Mouse (Mus musculus): ENCODE results near the gene Chd1l. TPM values are rescaled to one million over a fixed set of nuclear protein-coding genes. Genes with fewer than 3 reads are reported as not detected.

Gene Chd1l
- polyA plus RNA-seq, 1 experiment, result 7.8 TPM

DNA sequence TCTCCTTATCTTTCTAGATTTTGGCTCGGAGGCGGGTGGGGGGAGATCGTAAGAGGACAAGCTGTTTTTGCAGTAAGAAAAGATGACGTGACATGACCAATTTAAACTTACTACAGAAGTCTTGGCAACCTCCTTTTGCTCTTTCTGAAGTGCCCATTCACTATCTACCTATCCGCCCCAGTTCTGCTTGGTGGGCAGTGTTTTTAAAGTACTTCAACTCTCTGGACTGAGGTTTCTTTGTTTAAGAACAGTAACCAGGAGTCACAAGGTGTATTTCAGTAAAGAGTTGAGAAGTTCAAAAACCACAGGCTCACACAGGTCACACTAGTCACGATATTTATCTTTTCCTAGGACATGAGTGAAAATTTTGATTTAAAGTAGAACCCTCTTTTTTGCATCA lies 14.9 kb downstream of the Chd1l start:
- Histone ChIP-seq H3K27ac (replicated peaks; ENCODE audit: low read depth, low read length) (no peak overlapping the region), H3K4me1 (ENCODE audit: control insufficient read depth, insufficient read depth, insufficient read length, low read length) (no peaks in the 10 kb centered on the region)

DNA sequence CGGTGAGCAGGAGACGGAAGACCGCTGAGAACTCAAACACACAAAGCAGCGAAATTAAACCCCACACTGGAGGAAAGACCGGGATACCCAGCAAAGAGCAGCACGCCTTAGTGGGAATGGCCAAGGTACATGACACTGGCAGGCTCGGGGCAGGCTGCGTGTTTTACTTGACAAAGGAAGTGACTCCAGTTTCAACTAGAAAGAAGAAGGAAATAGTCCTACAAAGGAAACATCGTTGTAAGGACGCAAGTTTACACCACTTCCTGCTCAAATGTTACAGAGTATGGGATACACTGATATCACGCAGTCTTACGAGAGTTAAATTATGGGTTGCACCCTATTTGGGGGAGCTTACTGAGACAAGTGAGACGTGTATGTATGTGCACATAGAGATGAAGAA lies 15.9 kb downstream of the Chd1l start:
- H3K4me3 ChIP-seq (ENCODE audit: insufficient read depth, low read depth, low read length), result no peak overlapping the region
- H3K27ac ChIP-seq (replicated peaks; ENCODE audit: low read depth, low read length), result no peak overlapping the region
- no peaks in the 10 kb centered on the region for H3K4me1 ChIP-seq (ENCODE audit: control insufficient read depth, insufficient read depth, insufficient read length, low read length)

More for the DNA sequence above, 14.9 kb downstream of the Chd1l start:
- no peak overlapping the region for H3K4me3 ChIP-seq (ENCODE audit: insufficient read depth, low read depth, low read length)

DNA sequence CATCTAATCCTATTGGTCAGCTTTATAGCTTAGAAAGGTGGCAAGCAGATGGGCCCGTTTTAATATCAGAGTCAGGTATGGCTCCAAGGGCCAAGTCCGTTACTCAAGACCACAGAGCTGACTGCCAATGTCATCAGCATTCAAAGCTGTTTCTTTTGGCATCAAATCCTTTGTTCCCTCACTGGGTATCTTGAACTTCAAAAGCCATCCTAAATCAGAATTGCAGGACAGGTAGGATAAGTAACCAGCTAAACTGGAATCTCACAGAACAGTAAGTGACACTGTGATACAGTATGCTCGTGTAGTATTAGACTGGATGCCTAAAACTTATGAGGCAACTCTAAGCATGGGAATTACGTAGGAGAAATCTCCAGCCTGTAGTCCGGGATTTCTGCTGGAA lies 16.9 kb downstream of the Chd1l start:
- H3K4me1 ChIP-seq (ENCODE audit: control insufficient read depth, insufficient read depth, insufficient read length, low read length), result no peaks in the 10 kb centered on the region
- H3K27ac ChIP-seq (replicated peaks; ENCODE audit: low read depth, low read length), result no peak overlapping the region
- H3K4me3 ChIP-seq (ENCODE audit: insufficient read depth, low read depth, low read length), result no peak overlapping the region

DNA sequence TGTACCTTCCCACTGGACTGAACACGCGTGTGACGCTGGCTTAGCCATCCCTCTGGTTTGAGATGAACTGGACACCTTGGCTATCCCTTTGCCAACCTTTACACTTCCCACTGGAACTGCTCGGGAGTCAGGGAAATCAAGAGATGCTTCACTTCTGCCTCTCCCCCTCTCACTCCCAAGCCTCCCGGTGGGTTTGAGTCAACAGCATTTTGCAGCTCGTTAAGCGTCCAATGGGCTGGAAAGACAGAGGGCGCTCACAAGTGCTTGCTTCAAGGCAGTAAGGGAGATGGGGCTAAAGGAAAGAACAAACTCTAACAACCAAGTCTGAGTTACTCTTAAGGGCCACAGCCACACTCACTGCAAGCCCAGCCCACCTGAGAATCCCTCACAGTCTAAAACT lies 19.3 kb downstream of the Chd1l start:
- no peaks in the 10 kb centered on the region for H3K4me1 ChIP-seq (ENCODE audit: control insufficient read depth, insufficient read depth, insufficient read length, low read length)
- H3K27ac ChIP-seq (replicated peaks; ENCODE audit: low read depth, low read length), result no peak overlapping the region
- H3K4me3 ChIP-seq (ENCODE audit: insufficient read depth, low read depth, low read length), result no peak overlapping the region

DNA sequence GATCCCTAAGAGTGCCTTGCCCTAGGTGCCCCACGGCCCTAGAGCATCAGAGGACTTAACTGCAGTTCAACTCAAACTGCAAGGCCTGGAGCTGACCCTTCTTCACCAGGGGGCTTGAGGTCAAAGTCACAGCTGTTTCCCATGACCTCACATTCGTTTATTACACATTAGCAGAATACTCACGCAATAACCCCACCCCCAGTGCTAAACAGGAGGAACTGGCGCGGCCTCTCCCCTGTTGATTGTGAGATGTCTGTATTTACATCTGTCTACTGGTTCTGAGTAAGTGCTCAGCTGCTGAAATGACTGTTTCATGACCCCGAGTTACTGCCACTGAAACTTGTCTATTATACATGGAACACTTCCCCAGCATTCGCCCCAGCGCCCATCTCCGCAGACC lies 22.3 kb downstream of the Chd1l start:
- no peak overlapping the region for H3K27ac ChIP-seq (replicated peaks; ENCODE audit: low read depth, low read length)
- H3K4me1 ChIP-seq (ENCODE audit: control insufficient read depth, insufficient read depth, insufficient read length, low read length), result no peaks in the 10 kb centered on the region
- no peak overlapping the region for H3K4me3 ChIP-seq (ENCODE audit: insufficient read depth, low read depth, low read length)

DNA sequence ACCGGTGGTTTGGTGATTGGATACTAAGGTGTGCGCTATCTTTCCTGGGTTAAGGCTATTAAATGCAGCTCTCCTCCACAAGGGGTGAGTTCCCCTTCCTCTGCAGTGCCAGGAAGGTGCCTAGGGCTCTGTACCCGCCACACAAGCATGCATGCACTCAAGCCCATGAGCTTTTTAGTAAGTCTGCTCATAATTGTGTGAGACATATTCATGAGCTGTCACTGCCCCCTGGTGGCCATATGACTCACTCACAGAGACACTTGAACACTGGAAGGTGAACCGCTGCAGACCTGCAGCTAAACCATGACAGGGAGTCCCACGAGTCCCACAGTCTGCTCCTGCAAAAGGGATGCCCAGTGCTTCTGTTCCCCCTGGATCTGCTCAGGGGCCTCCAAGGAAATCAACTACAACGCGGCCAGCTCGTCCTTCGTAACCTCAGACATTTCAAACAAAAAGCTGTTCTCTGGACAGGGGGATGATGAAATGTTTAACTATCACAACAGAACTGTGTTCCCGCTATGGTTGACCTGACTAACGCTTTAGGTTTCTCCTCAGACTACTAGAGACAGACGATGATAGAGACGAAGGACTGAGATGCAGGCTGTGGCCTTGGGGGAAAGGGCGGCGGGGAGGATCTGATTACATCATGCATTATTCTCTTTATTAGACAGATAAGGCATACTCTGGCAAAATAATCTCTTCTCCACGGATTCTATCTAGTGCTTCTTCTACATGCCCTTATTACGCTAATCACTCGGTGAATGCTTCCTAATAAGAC lies 24.4 kb downstream of the Chd1l start:
- no peaks in the 10 kb centered on the region for H3K4me1 ChIP-seq (ENCODE audit: control insufficient read depth, insufficient read depth, insufficient read length, low read length)
- no peak overlapping the region for H3K4me3 ChIP-seq (ENCODE audit: insufficient read depth, low read depth, low read length)
- H3K27ac ChIP-seq (replicated peaks; ENCODE audit: low read depth, low read length), result no peak overlapping the region

DNA sequence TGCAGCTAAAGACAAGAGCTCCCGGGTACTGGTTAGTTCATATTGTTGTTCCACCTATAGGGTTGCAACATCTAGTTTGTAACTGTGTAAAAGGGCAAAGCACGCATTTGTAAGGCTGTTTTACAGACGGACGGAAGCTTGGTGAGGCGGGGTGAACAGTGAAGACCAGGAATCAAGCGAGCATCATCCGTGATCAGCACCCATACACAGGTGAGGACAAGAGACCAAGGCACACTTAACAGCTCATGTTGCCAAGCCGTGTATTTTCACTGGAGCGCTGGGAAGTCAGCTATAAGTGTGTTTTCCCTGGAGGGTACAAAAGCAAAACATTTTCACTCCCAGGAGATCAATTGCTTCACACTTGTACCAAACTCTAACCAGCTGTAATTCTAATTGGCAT lies 36.2 kb downstream of the Chd1l start:
- Histone ChIP-seq H3K4me3 (ENCODE audit: insufficient read depth, low read depth, low read length) (no peak overlapping the region), H3K4me1 (ENCODE audit: control insufficient read depth, insufficient read depth, insufficient read length, low read length) (no peaks in the 10 kb centered on the region), H3K27ac (replicated peaks; ENCODE audit: low read depth, low read length) (no peak overlapping the region)

DNA sequence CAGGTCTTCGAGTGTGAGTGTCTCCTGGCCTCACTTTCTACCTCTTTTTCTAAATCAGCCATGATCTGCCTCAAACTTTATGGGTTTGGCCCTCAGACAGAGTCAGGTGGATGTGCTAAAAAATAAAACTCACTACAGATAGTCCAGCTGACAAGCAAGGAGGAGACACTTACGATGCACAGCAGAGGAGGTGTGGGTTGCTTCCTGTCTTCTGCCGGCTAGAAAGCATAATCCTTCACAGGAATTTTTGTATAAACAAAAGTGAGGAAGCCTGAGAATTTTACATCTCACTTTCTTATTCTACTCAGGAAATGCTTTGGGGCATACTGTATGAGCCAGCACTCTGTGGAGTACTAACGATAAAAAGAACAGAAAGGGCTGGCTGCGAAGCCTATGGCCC lies 45.4 kb downstream of the Chd1l start:
- no peak overlapping the region for H3K4me3 ChIP-seq (ENCODE audit: insufficient read depth, low read depth, low read length)
- no peak overlapping the region for H3K27ac ChIP-seq (replicated peaks; ENCODE audit: low read depth, low read length)
- no peaks in the 10 kb centered on the region for H3K4me1 ChIP-seq (ENCODE audit: control insufficient read depth, insufficient read depth, insufficient read length, low read length)

DNA sequence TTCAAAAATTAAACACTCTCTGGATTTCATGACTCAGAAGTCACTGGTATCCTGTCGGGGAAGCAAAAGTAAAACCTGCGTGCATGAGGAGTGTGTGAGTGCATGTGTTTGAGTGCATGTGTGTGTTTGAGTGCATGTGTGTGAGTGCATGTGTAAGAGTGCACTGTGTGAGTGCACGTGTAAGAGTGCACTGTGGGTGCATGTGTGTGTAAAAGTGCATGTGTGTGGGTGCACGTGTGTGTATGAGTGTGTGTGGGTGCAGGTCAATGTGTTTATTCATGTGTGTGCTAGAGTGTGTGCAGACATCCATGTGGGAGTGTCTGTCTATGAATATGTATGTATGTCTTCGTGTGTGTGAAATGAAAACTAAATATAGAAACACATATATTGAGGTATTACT lies 51.4 kb downstream of the Chd1l start:
- no peaks in the 10 kb centered on the region for H3K4me1 ChIP-seq (ENCODE audit: control insufficient read depth, insufficient read depth, insufficient read length, low read length)
- no peak overlapping the region for H3K27ac ChIP-seq (replicated peaks; ENCODE audit: low read depth, low read length)
- H3K4me3 ChIP-seq (ENCODE audit: insufficient read depth, low read depth, low read length), result no peak overlapping the region

DNA sequence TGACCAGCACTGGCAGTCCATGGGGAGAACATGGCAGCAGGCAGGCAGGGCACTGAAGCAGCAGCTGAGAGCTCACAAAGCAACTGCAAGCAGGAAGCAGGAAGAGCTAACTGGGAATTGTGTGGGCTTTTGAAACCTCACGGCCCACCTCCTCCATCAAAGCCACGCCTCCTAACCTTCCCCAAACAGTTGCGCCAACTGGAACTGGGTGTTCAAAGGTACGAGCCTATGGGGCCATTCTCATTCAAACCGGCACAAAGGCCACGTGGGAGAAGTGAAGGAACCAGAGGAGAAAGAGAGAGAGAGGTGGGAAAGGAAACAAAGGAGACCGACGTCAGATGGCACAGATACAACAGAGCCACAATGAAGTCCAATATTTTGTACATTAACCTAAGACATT lies 63.8 kb downstream of the Chd1l start:
- no peak overlapping the region for H3K4me3 ChIP-seq (ENCODE audit: insufficient read depth, low read depth, low read length)
- H3K27ac ChIP-seq (replicated peaks; ENCODE audit: low read depth, low read length), result no peak overlapping the region
- no peaks in the 10 kb centered on the region for H3K4me1 ChIP-seq (ENCODE audit: control insufficient read depth, insufficient read depth, insufficient read length, low read length)

DNA sequence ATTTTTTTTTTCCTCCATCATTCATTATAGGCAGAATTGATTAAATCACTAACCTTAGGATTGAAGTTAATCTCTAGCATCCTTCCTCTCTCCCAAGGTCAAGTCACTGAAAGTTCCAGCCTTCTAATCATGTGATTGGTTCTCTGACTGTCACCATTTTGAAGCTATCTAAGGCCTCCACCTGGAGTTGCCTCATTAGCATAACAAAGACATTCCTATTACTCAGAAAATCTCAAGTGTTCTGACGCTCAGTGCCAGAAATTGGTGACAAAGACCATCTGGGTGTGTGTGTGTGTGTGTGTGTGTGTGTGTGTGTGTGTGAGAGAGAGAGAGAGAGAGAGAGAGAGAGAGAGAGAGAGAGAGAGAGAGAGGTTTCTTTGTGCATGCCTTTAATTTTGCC lies 69.8 kb downstream of the Chd1l start:
- Histone ChIP-seq H3K27ac (replicated peaks; ENCODE audit: low read depth, low read length) (no peak overlapping the region), H3K4me1 (ENCODE audit: control insufficient read depth, insufficient read depth, insufficient read length, low read length) (no peaks in the 10 kb centered on the region), H3K4me3 (ENCODE audit: insufficient read depth, low read depth, low read length) (no peak overlapping the region)

DNA sequence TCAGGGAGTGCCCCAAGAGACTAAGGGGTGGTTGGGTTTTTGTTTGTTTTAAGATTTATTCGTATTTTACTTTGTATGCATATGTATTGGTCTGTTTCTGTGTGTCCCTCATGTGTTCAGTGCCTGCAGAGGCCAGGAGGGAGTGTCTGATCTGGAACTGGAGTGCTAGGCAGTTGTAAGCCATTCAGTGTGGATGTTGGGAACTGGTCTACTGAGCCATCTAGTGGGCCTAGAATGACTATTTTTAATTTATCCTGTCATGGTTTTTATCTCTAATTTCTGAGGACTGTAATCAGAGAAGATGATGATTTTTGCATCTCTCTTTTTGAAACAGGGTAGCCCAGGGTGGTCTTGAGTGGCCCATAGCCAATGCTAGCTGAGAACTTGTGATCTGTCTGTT lies 71.4 kb downstream of the Chd1l start:
- no peaks in the 10 kb centered on the region for H3K4me1 ChIP-seq (ENCODE audit: control insufficient read depth, insufficient read depth, insufficient read length, low read length)
- H3K27ac ChIP-seq (replicated peaks; ENCODE audit: low read depth, low read length), result no peak overlapping the region
- H3K4me3 ChIP-seq (ENCODE audit: insufficient read depth, low read depth, low read length), result no peak overlapping the region

DNA sequence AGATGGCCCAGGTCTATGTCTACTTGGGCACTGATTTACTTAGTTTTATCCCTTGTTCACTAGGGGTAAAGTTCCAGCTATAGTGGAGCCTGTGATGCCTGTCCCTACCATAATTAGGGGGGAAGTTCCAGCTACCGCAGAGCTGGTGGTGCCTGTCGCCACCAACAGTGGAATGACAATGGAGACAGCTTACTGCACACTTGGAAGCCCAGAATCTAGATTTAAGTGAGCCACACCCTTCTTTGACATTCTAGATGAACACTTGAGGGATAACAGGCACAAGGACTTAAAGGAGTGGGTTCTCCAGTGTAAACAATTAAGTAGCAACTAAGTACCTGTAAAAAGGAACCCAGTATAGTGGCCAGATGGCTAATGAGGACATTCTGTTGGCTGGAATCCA lies 73.0 kb downstream of the Chd1l start:
- Histone ChIP-seq H3K4me1 (ENCODE audit: control insufficient read depth, insufficient read depth, insufficient read length, low read length) (no peaks in the 10 kb centered on the region), H3K4me3 (ENCODE audit: insufficient read depth, low read depth, low read length) (no peak overlapping the region), H3K27ac (replicated peaks; ENCODE audit: low read depth, low read length) (no peak overlapping the region)

DNA sequence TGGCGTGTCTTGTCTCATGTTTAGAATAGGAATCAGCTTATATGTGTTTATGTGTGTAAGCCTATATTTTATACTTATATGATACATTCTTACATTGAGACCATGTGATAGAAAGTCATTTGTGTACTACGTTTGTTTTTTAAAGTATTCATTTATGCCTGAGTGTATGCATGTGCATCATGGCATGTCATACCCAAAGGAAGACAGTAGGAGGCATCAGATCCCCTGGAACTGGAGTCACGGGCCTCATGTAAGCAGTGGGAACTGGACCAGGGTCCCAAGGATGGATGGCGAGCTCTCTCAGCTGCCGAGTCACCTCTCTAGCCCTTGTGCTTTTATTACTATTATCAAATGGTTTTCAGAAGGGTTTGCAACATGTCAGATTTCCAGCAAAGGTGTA lies 74.3 kb downstream of the Chd1l start:
- no peak overlapping the region for H3K27ac ChIP-seq (replicated peaks; ENCODE audit: low read depth, low read length)
- no peaks in the 10 kb centered on the region for H3K4me1 ChIP-seq (ENCODE audit: control insufficient read depth, insufficient read depth, insufficient read length, low read length)
- no peak overlapping the region for H3K4me3 ChIP-seq (ENCODE audit: insufficient read depth, low read depth, low read length)

DNA sequence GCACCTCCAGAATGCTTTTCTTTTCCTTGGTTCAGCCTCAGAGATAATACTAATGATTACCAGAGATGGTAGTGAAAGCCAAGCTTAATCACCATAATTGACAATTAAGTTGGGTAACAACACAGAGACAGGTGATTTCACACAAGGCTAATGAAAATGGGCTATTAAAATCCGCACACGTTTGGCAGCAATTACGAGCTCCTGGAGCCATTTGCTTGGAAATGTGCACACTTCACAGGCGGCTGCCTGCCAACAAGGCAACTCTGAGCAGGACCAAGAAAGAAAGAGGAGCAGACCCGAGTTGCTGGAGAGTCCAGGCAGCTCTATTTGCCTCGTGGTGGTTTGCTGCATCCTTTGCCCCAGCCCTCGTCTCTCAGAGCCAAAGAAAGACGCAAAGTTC lies 84.5 kb downstream of the Chd1l start:
- H3K4me3 ChIP-seq (ENCODE audit: insufficient read depth, low read depth, low read length), result no peak overlapping the region
- no peaks in the 10 kb centered on the region for H3K4me1 ChIP-seq (ENCODE audit: control insufficient read depth, insufficient read depth, insufficient read length, low read length)
- no peak overlapping the region for H3K27ac ChIP-seq (replicated peaks; ENCODE audit: low read depth, low read length)

DNA sequence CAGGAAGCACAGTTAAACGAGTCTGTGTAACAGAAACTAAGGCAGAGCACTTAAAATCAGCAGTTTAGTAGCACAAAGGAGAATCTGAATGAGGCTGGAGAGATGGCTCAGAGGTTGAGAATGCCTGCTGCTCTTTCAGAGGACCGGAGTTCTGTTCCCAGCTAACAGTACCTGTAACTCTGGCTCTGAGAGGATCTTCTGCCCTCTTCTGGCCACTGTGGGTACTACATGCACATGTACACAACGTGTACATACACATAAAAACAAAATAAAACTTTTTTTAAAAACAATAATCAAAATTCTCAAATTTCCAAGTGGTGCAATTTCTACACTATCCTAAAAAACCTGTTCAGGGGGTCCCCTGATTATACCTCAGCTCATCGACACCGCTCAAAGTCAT lies 85.2 kb downstream of the Chd1l start:
- no peaks in the 10 kb centered on the region for H3K4me1 ChIP-seq (ENCODE audit: control insufficient read depth, insufficient read depth, insufficient read length, low read length)
- H3K27ac ChIP-seq (replicated peaks; ENCODE audit: low read depth, low read length), result no peak overlapping the region
- H3K4me3 ChIP-seq (ENCODE audit: insufficient read depth, low read depth, low read length), result no peak overlapping the region

All from brown adipose tissue, adult 24 weeks (tissue).